Mouse (Mus musculus): ENCODE data around the gene Mnx1. TPM values are rescaled to one million over a fixed set of nuclear protein-coding genes. Genes with fewer than 3 reads are reported as not detected.

Mnx1 gene
- polyA plus RNA-seq, 1 experiment: 0.47 TPM

- H3K4me3 ChIP-seq (ENCODE audit: control insufficient read depth, low read depth, low read length): no peak overlapping the region; the same call in 1 of the 2 replicates
- peaks cover 4% of the 10 kb centered on the region for H3K27me3 ChIP-seq (ENCODE audit: control insufficient read depth, insufficient read depth, low read length)
- H3K36me3 ChIP-seq (ENCODE audit: control insufficient read depth, insufficient read depth, low read length): no peaks in the 10 kb centered on the region
- H3K27ac ChIP-seq (ENCODE audit: control insufficient read depth, insufficient read depth, low read depth, low read length): no peak overlapping the region
- peaks cover 11% of the 10 kb centered on the region for H3K4me1 ChIP-seq (ENCODE audit: control insufficient read depth, insufficient read depth, low read length)
- no peak for TF ChIP-seq POLR2A (IDR thresholded peaks at IDR 0.05; ENCODE audit: control insufficient read depth, low read depth, low read length)
- TF ChIP-seq CTCF (IDR thresholded peaks at IDR 0.05; ENCODE audit: control insufficient read depth, insufficient read depth, insufficient replicate concordance, low read depth, low read length): no peak
Observed at GRCm38 (mm10) chr5:29474246-29474960, 3.9 kb downstream of the Mnx1 start.

GRCm38 (mm10) chr5:29473551-29474245 is 4.6 kb downstream of the Mnx1 start:
- Histone ChIP-seq H3K36me3 (ENCODE audit: control insufficient read depth, insufficient read depth, low read length) (no peaks in the 10 kb centered on the region), H3K27me3 (ENCODE audit: control insufficient read depth, insufficient read depth, low read length) (peaks cover 4% of the 10 kb centered on the region), H3K27ac (ENCODE audit: control insufficient read depth, insufficient read depth, low read depth, low read length) (no peak overlapping the region), H3K4me3 (ENCODE audit: control insufficient read depth, low read depth, low read length) (peak overlapping the region; percentile 34; the same call in 1 of the 2 replicates), H3K4me1 (ENCODE audit: control insufficient read depth, insufficient read depth, low read length) (peaks cover 11% of the 10 kb centered on the region)
- TF ChIP-seq CTCF (IDR thresholded peaks at IDR 0.05; ENCODE audit: control insufficient read depth, insufficient read depth, insufficient replicate concordance, low read depth, low read length) (no peak), POLR2A (IDR thresholded peaks at IDR 0.05; ENCODE audit: control insufficient read depth, low read depth, low read length) (no peak)

DNA sequence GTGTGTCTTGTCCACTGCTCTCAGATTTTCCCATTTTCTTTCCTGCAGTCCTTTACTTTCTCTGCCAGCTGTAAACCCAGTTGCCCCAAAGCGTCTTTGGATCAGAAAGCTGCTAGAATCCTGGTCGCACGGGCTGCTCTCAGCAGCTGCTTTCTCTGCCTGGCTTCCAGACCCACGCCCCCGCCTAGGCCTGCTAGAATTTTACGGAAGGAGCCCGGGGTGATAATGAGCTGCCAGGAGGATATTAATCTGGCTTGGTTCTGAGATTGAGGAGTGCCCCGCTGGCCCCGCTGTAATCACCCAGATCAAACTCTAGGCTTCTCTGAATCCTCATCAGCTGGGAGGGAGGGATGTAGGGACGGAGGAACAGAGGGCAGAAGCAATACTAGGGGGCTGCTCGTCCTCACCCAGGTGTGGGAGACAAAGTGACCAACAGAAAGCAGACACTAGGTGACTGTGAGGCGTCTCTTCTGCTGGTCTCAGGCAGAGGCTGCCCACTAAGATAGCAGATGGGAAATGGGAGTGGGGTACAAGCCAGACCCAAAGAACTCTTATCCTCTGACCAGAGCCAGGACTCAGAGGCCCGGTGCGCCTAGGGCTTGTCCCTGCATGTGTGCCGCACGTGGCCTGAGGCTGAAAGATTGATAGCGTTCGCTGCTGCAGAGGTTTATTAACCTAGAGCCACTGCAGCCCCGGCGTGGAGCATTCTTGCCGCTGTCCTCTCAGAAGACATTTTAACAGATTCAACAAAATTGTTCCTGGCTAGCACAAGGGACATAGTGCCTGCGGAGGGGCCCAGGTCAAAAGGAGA is 6.2 kb downstream of the Mnx1 start:
- peaks cover 9% of the 10 kb centered on the region for H3K4me1 ChIP-seq (ENCODE audit: control insufficient read depth, insufficient read depth, low read length)
- no peaks in the 10 kb centered on the region for H3K36me3 ChIP-seq (ENCODE audit: control insufficient read depth, insufficient read depth, low read length)
- peaks cover 2% of the 10 kb centered on the region for H3K27me3 ChIP-seq (ENCODE audit: control insufficient read depth, insufficient read depth, low read length)
- no peak overlapping the region for H3K27ac ChIP-seq (ENCODE audit: control insufficient read depth, insufficient read depth, low read depth, low read length)
- TF ChIP-seq CTCF (IDR thresholded peaks at IDR 0.05; ENCODE audit: control insufficient read depth, insufficient read depth, insufficient replicate concordance, low read depth, low read length) (no peak), POLR2A (IDR thresholded peaks at IDR 0.05; ENCODE audit: control insufficient read depth, low read depth, low read length) (no peak)
- no peak overlapping the region for H3K4me3 ChIP-seq (ENCODE audit: control insufficient read depth, low read depth, low read length)

DNA sequence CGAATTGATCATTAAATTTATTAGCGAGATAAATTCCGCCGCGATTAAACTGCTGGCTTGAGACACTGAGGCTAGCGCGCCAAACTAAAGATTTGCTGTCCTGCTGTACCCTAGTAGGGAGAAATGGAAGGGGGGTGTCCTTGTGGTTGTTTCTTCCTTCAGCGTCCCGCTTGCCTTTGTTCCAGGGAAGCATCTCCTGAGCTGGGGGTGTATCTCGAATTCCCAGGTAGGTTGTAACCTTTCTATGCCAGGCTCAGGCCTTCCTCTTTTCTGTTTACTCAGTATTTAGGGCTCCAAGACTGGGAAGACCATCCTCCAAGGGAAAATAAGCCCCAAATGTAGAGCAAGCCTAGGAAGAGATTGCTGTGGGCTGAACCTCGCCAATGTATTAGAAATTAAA is 6.9 kb downstream of the Mnx1 start:
- Histone ChIP-seq H3K36me3 (ENCODE audit: control insufficient read depth, insufficient read depth, low read length) (no peaks in the 10 kb centered on the region), H3K27ac (ENCODE audit: control insufficient read depth, insufficient read depth, low read depth, low read length) (no peak overlapping the region), H3K27me3 (ENCODE audit: control insufficient read depth, insufficient read depth, low read length) (peaks cover 2% of the 10 kb centered on the region), H3K4me1 (ENCODE audit: control insufficient read depth, insufficient read depth, low read length) (peaks cover 9% of the 10 kb centered on the region), H3K4me3 (ENCODE audit: control insufficient read depth, low read depth, low read length) (no peak overlapping the region)
- TF ChIP-seq CTCF (IDR thresholded peaks at IDR 0.05; ENCODE audit: control insufficient read depth, insufficient read depth, insufficient replicate concordance, low read depth, low read length): no peak
- TF ChIP-seq POLR2A (IDR thresholded peaks at IDR 0.05; ENCODE audit: control insufficient read depth, low read depth, low read length): no peak

DNA sequence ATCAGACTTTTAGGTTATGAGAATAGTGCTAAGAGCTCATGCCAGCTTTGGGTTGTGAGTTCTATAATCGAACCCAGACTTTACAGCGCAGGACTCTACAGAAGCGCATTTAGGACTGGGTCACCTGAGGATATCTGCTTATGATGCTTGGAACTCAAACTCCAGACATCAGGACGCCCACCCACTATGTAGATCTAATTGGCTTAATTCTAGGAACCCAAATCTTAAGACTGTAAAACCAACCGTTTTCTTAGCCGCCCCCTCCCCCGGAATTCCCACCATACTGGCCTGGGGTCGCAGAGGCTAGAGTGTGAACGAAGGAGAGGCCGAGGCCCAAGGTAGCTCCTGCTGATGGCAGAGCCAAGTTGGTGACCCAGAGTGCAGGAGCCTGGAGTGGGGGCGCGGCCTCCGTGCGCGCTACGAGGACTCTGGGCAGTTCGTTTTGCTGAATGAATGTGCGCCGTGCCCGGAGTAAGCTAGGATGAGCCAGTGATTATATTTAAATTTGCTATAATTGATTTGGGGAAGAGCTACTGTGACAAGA is 7.3 kb downstream of the Mnx1 start:
- H3K4me3 ChIP-seq (ENCODE audit: control insufficient read depth, low read depth, low read length): no peak overlapping the region
- no peaks in the 10 kb centered on the region for H3K36me3 ChIP-seq (ENCODE audit: control insufficient read depth, insufficient read depth, low read length)
- H3K27me3 ChIP-seq (ENCODE audit: control insufficient read depth, insufficient read depth, low read length): peaks cover 2% of the 10 kb centered on the region
- TF ChIP-seq CTCF (IDR thresholded peaks at IDR 0.05; ENCODE audit: control insufficient read depth, insufficient read depth, insufficient replicate concordance, low read depth, low read length): no peak
- TF ChIP-seq POLR2A (IDR thresholded peaks at IDR 0.05; ENCODE audit: control insufficient read depth, low read depth, low read length): no peak
- no peak overlapping the region for H3K27ac ChIP-seq (ENCODE audit: control insufficient read depth, insufficient read depth, low read depth, low read length)
- H3K4me1 ChIP-seq (ENCODE audit: control insufficient read depth, insufficient read depth, low read length): peaks cover 9% of the 10 kb centered on the region

GRCm38 (mm10) chr5:29470271-29470670 is 8.0 kb downstream of the Mnx1 start:
- H3K27me3 ChIP-seq (ENCODE audit: control insufficient read depth, insufficient read depth, low read length): peaks cover 2% of the 10 kb centered on the region
- no peaks in the 10 kb centered on the region for H3K36me3 ChIP-seq (ENCODE audit: control insufficient read depth, insufficient read depth, low read length)

More at GRCm38 (mm10) chr5:29470271-29470670, 8.0 kb downstream of the Mnx1 start:
- H3K4me1 ChIP-seq (ENCODE audit: control insufficient read depth, insufficient read depth, low read length): peaks cover 9% of the 10 kb centered on the region
- no peak overlapping the region for H3K27ac ChIP-seq (ENCODE audit: control insufficient read depth, insufficient read depth, low read depth, low read length)
- no peak overlapping the region for H3K4me3 ChIP-seq (ENCODE audit: control insufficient read depth, low read depth, low read length)
- no peak for TF ChIP-seq CTCF (IDR thresholded peaks at IDR 0.05; ENCODE audit: control insufficient read depth, insufficient read depth, insufficient replicate concordance, low read depth, low read length)
- no peak for TF ChIP-seq POLR2A (IDR thresholded peaks at IDR 0.05; ENCODE audit: control insufficient read depth, low read depth, low read length)

Measured in testis, adult 2 months (tissue).